Mouse (Mus musculus) liver, embryonic 13.5 days (tissue): ENCODE measurements at regions not wholly inside any gene's neighbourhood (a gene's known extent, or its start where the extent isn't known, plus 50 kb on each side); places are given as distances from the start of the nearest gene placed in this dataset.

ENCODE experiments used
- ATAC-seq: fragments of 200-750 bp; cut with Nextera tagmentation; 2 replicates; pipeline ENCODE4 v1.8.0; 2017; ENCODE audit warnings: low read depth, mild to moderate bottlenecking, moderate number of reproducible peaks, moderate library complexity
- DNase-seq: peaks from one replicate; pipeline ENCODE4 v3.0.0; 2022
- H3K27ac ChIP-seq: fragments of 300-500 bp; sonication (generic); 2 replicates; pipeline ENCODE4 v1.5.1; 2015; ENCODE audit warnings: moderate library complexity, mild to moderate bottlenecking, inconsistent platforms
- H3K27me3 ChIP-seq: fragments of 300-500 bp; sonication (generic); 2 replicates; pipeline ENCODE4 v1.6.1; 2015; ENCODE audit warnings: mild to moderate bottlenecking, inconsistent platforms
- H3K36me3 ChIP-seq: fragments of 300-500 bp; sonication (generic); 2 replicates; pipeline ENCODE4 v1.6.1; 2015; ENCODE audit warnings: mild to moderate bottlenecking, inconsistent platforms
- H3K4me1 ChIP-seq: fragments of 300-500 bp; sonication (generic); replicated peaks from 2 replicates; pipeline ENCODE4 v1.6.1; 2015; ENCODE audit warnings: inconsistent platforms
- H3K4me2 ChIP-seq: fragments of 300-500 bp; sonication (generic); 2 replicates; pipeline ENCODE4 v1.6.1; 2015; ENCODE audit warnings: inconsistent platforms, mild to moderate bottlenecking, moderate library complexity
- H3K4me3 ChIP-seq: fragments of 300-500 bp; sonication (generic); replicated peaks from 2 replicates; pipeline ENCODE4 v1.5.1; 2015; ENCODE audit warnings: mild to moderate bottlenecking, inconsistent platforms
- H3K9ac ChIP-seq: fragments of 300-500 bp; sonication (generic); 2 replicates; pipeline ENCODE4 v1.6.1; 2015; ENCODE audit warnings: mild to moderate bottlenecking, inconsistent platforms
- H3K9me3 ChIP-seq: fragments of 300-500 bp; sonication (generic); replicated peaks from 2 replicates; pipeline ENCODE4 v1.6.1; 2016; ENCODE audit warnings: inconsistent platforms
- WGBS: fragments of 180-500 bp; shearing (Covaris S2); methylation state at CpG from one replicate; pipeline ENCODE4 v1.1.7; 2015; ENCODE audit not compliant: insufficient replicate concordance; 5-methylcytosine and 5-hydroxymethylcytosine counted together

DNA sequence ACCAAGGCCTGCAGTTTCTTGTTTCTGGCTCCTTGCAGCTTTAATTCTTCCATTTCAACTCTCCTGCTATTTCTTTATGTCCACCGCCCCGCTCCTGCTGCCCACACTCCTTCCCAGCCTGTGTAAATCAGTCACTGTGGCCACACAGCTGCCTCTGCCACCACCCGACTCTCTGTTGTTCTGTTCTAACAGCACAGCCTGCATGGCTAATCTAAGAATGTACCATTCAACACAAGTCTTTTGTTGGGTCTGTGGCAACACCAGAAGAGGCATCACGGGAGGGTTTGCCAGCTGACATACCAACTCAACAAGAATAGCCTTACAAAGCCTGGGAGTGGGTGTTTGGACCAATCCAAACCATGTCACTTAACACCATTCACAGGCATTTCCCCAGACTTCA, 264.9 kb upstream of the Pum3 start:
- H3K4me3 ChIP-seq: no peak overlapping the region
- DNase-seq (no peak), ATAC-seq (no peak)
- H3K27me3 ChIP-seq: no peaks in the 10 kb centered on the region
- H3K36me3 ChIP-seq: no peaks in the 10 kb centered on the region
- 63% methylated on average over 4 of the region's 4 CpGs for WGBS
- no peak overlapping the region for H3K9ac ChIP-seq
- no peaks in the 10 kb centered on the region for H3K4me1 ChIP-seq
- H3K9me3 ChIP-seq: no peaks in the 10 kb centered on the region
- H3K27ac ChIP-seq: no peak overlapping the region
- H3K4me2 ChIP-seq: no peak overlapping the region

DNA sequence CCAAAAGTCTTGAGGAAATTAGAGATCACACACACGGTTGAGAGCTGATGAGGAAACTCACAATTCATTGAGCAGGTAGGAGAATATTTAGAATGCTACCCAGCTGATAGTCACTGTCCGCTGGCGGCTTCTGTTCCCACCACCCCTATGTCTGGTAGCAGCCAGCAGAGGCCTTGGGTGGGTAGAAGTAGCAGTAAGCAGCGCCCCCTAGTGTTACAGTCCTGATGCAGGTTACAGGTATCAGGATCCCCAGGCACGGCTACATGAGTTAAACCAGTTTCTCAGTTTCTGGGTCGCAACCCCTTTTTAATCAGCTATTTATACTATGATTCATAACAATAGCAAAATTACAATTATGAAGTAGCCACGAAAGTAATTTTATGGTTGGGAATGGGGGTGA, 264.1 kb upstream of the Pum3 start:
- H3K9ac ChIP-seq: no peak overlapping the region
- ATAC-seq: no peak
- DNase-seq: no peak
- no peak overlapping the region for H3K27ac ChIP-seq
- no peak overlapping the region for H3K4me3 ChIP-seq
- H3K9me3 ChIP-seq: no peaks in the 10 kb centered on the region
- H3K4me1 ChIP-seq: no peaks in the 10 kb centered on the region
- H3K36me3 ChIP-seq: no peaks in the 10 kb centered on the region
- no peaks in the 10 kb centered on the region for H3K27me3 ChIP-seq
- H3K4me2 ChIP-seq: no peak overlapping the region
- 62% methylated on average over 7 of the region's 7 CpGs for WGBS

DNA sequence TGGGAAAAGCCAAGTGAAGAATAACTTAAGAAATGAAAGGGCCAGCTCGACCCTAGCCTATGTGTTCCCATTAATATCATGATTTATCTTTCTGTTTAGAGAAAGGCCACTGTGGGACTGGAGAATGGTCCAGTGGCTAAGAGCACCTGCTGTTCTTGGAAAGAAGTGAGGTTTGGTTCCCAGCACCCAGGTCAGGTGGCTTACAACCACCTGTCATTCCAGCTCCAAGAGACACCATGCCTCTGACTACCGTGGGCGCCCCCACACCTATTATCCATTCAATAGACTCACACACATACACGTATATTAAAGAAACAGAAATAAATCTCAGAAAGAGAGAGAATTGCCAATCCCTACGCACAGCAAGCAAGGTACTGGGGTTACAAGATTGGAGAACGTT, 263.3 kb upstream of the Pum3 start:
- Histone ChIP-seq H3K27me3 (no peaks in the 10 kb centered on the region), H3K4me1 (no peaks in the 10 kb centered on the region), H3K36me3 (no peaks in the 10 kb centered on the region), H3K4me2 (no peak overlapping the region), H3K4me3 (no peak overlapping the region), H3K27ac (no peak overlapping the region), H3K9me3 (no peaks in the 10 kb centered on the region), H3K9ac (no peak overlapping the region)
- DNase-seq: no peak
- 66% methylated on average over 6 of the region's 6 CpGs for WGBS
- ATAC-seq: no peak

DNA sequence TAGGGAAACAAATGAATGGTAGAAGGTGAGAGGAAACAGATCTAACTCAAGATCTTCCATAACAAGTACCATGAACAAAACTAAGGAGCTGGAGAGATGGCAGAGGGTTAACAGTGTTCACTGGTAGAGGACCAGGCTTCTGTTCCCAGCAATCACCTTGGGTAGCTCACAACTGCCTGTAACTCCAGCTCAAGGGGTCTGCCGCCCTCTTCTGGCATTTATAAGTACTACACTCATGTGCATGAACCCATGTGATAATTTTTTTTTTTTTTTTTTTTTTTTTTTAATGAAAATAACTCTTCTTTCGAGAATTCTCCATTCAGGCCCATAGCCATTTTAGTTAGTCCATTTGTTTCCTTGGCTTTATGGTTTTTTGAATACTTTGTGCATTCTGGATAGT, 253.8 kb upstream of the Pum3 start:
- DNase-seq (no peak), ATAC-seq (no peak)
- Histone ChIP-seq H3K4me1 (no peaks in the 10 kb centered on the region), H3K36me3 (no peaks in the 10 kb centered on the region), H3K4me2 (no peak overlapping the region), H3K9ac (no peak overlapping the region), H3K27me3 (no peaks in the 10 kb centered on the region), H3K9me3 (no peaks in the 10 kb centered on the region), H3K4me3 (no peak overlapping the region), H3K27ac (no peak overlapping the region)
- 32% methylated on average over 2 of the region's 2 CpGs for WGBS

DNA sequence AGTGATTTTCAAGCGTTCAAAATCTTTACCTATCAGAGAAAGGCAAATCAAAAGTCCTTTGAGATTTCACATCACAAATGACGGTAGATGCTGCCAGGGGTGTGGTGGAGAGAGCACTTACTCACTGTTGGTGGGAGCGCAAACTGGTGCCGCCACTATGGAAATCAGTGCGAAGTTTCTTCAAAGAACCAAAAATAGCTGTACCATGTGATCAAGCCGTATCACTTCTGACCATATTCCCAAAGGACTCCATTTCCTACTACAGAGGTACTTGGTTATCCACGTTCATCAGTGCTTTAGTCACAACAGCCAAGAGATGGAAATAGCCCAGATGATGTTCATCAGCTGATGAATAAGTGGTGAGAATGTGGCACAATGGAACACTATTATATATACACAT, 249.8 kb upstream of the Pum3 start:
- no peak overlapping the region for H3K9ac ChIP-seq
- H3K27ac ChIP-seq: no peak overlapping the region
- DNase-seq: no peak
- no peaks in the 10 kb centered on the region for H3K9me3 ChIP-seq
- no peaks in the 10 kb centered on the region for H3K36me3 ChIP-seq
- no peaks in the 10 kb centered on the region for H3K27me3 ChIP-seq
- no peaks in the 10 kb centered on the region for H3K4me1 ChIP-seq
- no peak for ATAC-seq
- H3K4me3 ChIP-seq: no peak overlapping the region
- H3K4me2 ChIP-seq: no peak overlapping the region
- WGBS: 72% methylated on average over 7 of the region's 7 CpGs

DNA sequence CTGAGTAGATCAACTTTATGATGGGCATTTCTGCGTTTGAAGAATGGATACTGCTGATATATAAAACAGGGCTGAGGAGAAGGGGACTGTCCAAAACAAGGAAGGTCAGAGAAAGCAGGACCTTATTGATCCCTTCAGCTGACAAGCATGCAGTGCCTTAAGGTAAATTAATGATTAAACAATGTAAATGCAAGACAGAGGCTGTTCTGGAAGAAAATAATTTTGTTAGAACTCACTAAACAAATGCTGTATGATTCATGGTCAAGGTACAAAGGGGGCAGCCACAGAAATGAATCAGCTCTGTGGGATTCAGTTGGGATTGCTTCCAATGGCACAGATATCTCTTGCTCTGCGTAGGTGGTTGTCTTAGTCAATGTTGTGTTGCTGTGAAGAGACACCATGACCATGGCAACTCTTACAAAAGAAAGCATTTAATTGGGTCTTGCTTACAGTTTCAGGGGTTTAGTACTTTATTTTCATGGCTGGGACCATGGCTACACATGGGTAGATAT, 243.1 kb upstream of the Pum3 start:
- DNase-seq (no peak), ATAC-seq (no peak)
- 54% methylated on average over 2 of the region's 2 CpGs for WGBS

DNA sequence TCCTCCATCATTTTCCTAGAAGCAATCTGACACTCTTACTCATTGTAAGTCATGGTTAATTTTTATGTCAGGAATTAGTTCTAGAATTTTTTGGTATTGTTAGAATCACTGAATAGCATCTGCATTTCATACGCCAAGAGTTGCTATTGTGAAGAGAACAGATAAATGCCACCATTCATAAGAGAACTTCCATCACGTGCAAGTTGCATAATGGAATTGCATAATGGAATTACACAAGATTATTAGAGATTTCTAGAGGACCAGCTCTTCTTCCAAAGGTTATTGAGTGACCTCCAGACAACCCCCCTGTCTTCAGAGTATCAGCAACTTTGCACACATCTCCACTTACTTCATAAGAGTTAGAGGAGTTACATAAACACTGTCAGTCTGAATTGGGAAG, 233.7 kb upstream of the Pum3 start:
- no peaks in the 10 kb centered on the region for H3K4me1 ChIP-seq
- H3K9me3 ChIP-seq: no peaks in the 10 kb centered on the region
- no peak overlapping the region for H3K27ac ChIP-seq
- ATAC-seq (no peak), DNase-seq (no peak)
- H3K4me3 ChIP-seq: no peak overlapping the region
- no peaks in the 10 kb centered on the region for H3K27me3 ChIP-seq
- 65% methylated on average over 2 of the region's 2 CpGs for WGBS
- no peaks in the 10 kb centered on the region for H3K36me3 ChIP-seq
- no peak overlapping the region for H3K9ac ChIP-seq
- no peak overlapping the region for H3K4me2 ChIP-seq

More for the DNA sequence above, 243.1 kb upstream of the Pum3 start:
- no peak overlapping the region for H3K4me2 ChIP-seq
- H3K9me3 ChIP-seq: no peaks in the 10 kb centered on the region
- H3K9ac ChIP-seq: no peak overlapping the region
- no peak overlapping the region for H3K27ac ChIP-seq
- no peaks in the 10 kb centered on the region for H3K4me1 ChIP-seq
- H3K27me3 ChIP-seq: no peaks in the 10 kb centered on the region
- H3K4me3 ChIP-seq: no peak overlapping the region
- H3K36me3 ChIP-seq: no peaks in the 10 kb centered on the region

DNA sequence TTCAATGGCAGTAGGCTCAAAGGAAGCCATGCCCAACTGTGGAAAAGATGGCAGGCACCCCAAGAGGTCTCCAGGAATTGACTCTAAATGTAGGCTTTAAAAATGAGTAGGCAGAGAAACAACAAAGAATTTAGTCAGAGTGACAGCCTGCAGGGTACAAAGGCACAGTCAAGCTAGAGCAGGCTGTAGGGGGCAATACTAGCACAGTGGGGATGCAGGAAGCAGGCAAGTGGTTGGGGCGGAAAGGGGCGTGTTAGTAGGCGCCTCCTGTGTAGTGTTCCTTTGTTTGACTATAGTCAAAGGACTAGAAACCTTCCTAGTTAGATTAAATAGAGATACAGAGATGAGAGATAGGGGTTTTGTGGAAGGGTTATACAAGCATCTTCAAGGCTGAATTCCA, 211.4 kb upstream of the Pum3 start:
- Histone ChIP-seq H3K4me1 (no peaks in the 10 kb centered on the region), H3K4me3 (no peak overlapping the region), H3K27ac (no peak overlapping the region), H3K9ac (no peak overlapping the region), H3K27me3 (no peaks in the 10 kb centered on the region), H3K4me2 (no peak overlapping the region), H3K9me3 (no peaks in the 10 kb centered on the region), H3K36me3 (no peaks in the 10 kb centered on the region)
- DNase-seq (no peak), ATAC-seq (no peak)
- 53% methylated on average over 3 of the region's 3 CpGs for whole genome bisulfite sequencing

DNA sequence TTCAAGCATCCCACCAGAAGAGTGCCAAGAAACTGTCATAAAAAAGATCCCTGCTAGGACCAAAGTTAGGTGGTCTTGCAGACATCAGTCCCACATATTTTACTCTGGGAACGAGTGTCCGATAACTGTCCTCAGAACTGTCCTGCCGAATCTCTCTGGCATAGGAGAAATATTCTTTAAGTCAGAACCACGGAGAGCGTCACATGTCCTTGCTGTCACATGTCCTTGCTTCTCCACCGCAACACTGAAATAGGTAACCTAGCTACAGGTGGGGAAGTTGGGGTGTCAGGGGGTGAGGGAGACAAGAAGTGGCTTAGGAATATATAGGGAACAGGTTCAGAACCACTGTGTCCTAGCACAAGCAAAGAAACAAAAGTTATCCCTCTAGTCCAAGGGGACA, 203.5 kb upstream of the Pum3 start:
- H3K4me2 ChIP-seq: no peak overlapping the region
- DNase-seq (no peak), ATAC-seq (no peak)
- no peak overlapping the region for H3K9ac ChIP-seq
- H3K4me1 ChIP-seq: no peaks in the 10 kb centered on the region
- WGBS: 61% methylated on average over 6 of the region's 6 CpGs
- H3K27ac ChIP-seq: no peak overlapping the region
- H3K27me3 ChIP-seq: no peaks in the 10 kb centered on the region
- H3K9me3 ChIP-seq: no peaks in the 10 kb centered on the region
- H3K36me3 ChIP-seq: no peaks in the 10 kb centered on the region
- no peak overlapping the region for H3K4me3 ChIP-seq

DNA sequence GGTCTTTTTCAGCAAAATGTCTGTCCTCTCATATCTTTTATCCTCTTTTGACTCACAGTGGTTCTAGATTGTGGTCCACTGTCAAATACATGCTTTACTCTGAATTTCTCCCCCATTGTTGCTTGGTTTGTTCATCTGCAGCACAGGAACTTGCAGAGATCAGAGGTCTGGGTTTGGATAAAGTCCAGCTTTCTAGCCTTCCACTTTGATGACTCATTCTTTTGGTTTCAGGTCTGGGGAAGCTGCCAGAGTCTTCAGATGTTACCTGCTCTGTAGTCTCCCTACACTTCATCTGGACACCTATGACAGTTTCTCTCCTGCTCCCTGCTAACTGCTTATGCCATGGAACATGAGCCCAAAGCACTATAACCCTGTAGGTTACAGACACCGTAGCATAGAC, 198.0 kb upstream of the Pum3 start:
- Histone ChIP-seq H3K27me3 (no peaks in the 10 kb centered on the region), H3K36me3 (no peaks in the 10 kb centered on the region), H3K4me3 (no peak overlapping the region), H3K9me3 (no peaks in the 10 kb centered on the region), H3K4me2 (no peak overlapping the region), H3K27ac (no peak overlapping the region), H3K4me1 (no peaks in the 10 kb centered on the region), H3K9ac (no peak overlapping the region)
- ATAC-seq: no peak
- no peak for DNase-seq
- 79% methylated on average over 1 of the region's 1 CpGs for WGBS

DNA sequence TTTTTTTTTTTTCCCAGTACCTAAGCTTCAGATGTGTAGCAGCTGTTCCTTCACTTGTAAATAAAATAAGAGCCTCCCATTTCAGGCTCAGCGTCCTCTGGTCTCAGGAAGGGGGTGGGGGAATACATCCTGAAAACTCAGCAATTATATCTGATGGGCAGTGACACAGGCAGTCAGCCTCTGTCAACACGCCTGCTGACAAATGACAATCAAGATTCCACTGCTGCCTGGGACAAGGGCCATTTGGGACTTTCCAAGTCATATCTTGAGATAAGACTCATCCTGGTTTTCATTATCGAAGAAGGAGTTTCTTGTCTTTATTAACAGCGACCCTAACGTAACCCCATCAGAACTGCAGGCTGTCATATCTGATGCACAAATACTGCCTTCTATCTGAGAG, 187.9 kb upstream of the Pum3 start:
- no peak overlapping the region for H3K4me2 ChIP-seq
- no peaks in the 10 kb centered on the region for H3K4me1 ChIP-seq
- H3K27me3 ChIP-seq: no peaks in the 10 kb centered on the region
- DNase-seq (no peak), ATAC-seq (no peak)
- H3K9me3 ChIP-seq: no peaks in the 10 kb centered on the region
- H3K27ac ChIP-seq: no peak overlapping the region
- WGBS: 50% methylated on average over 5 of the region's 5 CpGs
- H3K4me3 ChIP-seq: no peak overlapping the region
- no peaks in the 10 kb centered on the region for H3K36me3 ChIP-seq
- no peak overlapping the region for H3K9ac ChIP-seq

DNA sequence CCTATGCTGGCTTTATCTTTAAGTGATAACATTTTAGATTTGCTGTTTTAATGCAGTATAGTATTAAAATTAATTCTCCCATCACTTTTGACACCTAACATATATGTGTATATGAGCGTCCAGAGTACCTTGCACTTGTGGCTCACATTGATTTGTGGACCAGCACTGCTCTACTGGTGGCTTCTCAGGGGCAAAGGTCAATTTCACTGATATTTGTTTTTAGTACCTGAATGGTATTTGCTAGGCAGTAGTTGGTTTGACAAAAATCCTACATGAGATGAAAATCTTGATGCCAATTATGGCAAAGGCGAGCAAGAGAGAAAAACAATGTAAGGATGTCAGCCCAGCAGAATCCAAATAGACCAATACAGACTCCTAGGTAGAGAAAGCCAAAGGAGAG, 177.3 kb upstream of the Pum3 start:
- DNase-seq (no peak), ATAC-seq (no peak)
- 61% methylated on average over 2 of the region's 2 CpGs for WGBS
- Histone ChIP-seq H3K27ac (no peak overlapping the region), H3K4me1 (no peaks in the 10 kb centered on the region), H3K9me3 (no peaks in the 10 kb centered on the region), H3K36me3 (no peaks in the 10 kb centered on the region), H3K27me3 (no peaks in the 10 kb centered on the region), H3K9ac (no peak overlapping the region), H3K4me2 (no peak overlapping the region), H3K4me3 (no peak overlapping the region)

DNA sequence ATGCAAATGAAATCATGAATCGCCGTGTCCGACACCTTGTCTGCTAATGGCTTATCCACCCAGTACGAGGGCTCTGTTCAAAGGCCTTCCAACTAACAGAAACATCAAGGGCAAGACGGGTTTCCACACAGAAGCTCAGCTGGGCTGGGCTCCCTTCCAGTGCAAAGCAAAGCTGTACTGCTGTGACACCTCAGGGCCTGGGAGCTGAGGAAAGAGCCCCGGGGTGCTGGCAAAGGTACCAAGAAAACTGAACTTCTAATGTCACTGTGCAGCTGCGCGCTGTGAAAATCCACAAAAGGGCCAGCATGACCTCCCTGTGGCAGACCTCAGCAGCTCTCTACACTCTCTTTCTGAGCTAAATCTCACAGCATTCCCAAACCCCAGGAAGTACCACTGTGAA, 173.7 kb upstream of the Pum3 start:
- 35% methylated on average over 8 of the region's 8 CpGs for WGBS
- no peak overlapping the region for H3K4me3 ChIP-seq
- ATAC-seq: no peak

More for the DNA sequence above, 173.7 kb upstream of the Pum3 start:
- Histone ChIP-seq H3K9me3 (no peaks in the 10 kb centered on the region), H3K4me1 (no peaks in the 10 kb centered on the region), H3K4me2 (no peak overlapping the region), H3K27me3 (no peaks in the 10 kb centered on the region), H3K36me3 (no peaks in the 10 kb centered on the region), H3K9ac (no peak overlapping the region), H3K27ac (no peak overlapping the region)
- no peak for DNase-seq
